Mouse (Mus musculus) T-helper 1 cell (primary cell): Measurements from ENCODE around the gene Gclm.
"Not testable (repeated sequence)": the region's sequence is repeated elsewhere in the genome, so short reads cannot be mapped to it uniquely, and the experiment has no call there.

Experiments used
- in situ Hi-C: fragments of 300-600 bp; cut with MboI, MseI; formaldehyde crosslinking; loops from one replicate; pipeline ENCODE4 v1.15.1; 2025; ENCODE audit warnings: high pct_unique_total_duplicates

Gene Gclm

GRCm38 (mm10) chr3:122245215-122245877, at the start of gene Gclm:
Gene Gclm, plus strand, starts transcription at chr3:122245557.
- in situ Hi-C loops = no loop called here

GRCm38 (mm10) chr3:122196621-122197298, 48.6 kb upstream of the Gclm start:
- in situ Hi-C loops = no loop called here

- in situ Hi-C loops = no loop called here
These were observed 46.8 kb upstream of the Gclm start for GRCm38 (mm10) chr3:122198532-122198931.

GRCm38 (mm10) chr3:122198966-122199381, 46.4 kb upstream of the Gclm start:
- in situ Hi-C loops = no loop called here

- in situ Hi-C loops = no loop called here
These were observed 45.8 kb upstream of the Gclm start for GRCm38 (mm10) chr3:122199600-122199999.

GRCm38 (mm10) chr3:122200017-122200416, 45.3 kb upstream of the Gclm start:
- in situ Hi-C loops = no loop called here

- in situ Hi-C loops = no loop called here
These were observed 44.9 kb upstream of the Gclm start for GRCm38 (mm10) chr3:122200447-122200846.

GRCm38 (mm10) chr3:122202307-122202732, 43.0 kb upstream of the Gclm start:
- in situ Hi-C loops = no loop called here

GRCm38 (mm10) chr3:122203675-122204329, 41.6 kb upstream of the Gclm start:
- in situ Hi-C loops = no loop called here

GRCm38 (mm10) chr3:122205753-122206152, 39.6 kb upstream of the Gclm start:
- in situ Hi-C loops = no loop called here

GRCm38 (mm10) chr3:122206279-122207070, 38.9 kb upstream of the Gclm start:
- in situ Hi-C loops = no loop called here

GRCm38 (mm10) chr3:122207766-122208165, 37.6 kb upstream of the Gclm start:
- in situ Hi-C loops = no loop called here

GRCm38 (mm10) chr3:122208296-122209225, 36.8 kb upstream of the Gclm start:
- in situ Hi-C loops = no loop called here

GRCm38 (mm10) chr3:122209511-122209910, 35.8 kb upstream of the Gclm start:
- in situ Hi-C loops = no loop called here

GRCm38 (mm10) chr3:122210434-122210833, 34.9 kb upstream of the Gclm start:
- in situ Hi-C loops = no loop called here

- in situ Hi-C loops = no loop called here
These were observed 34.5 kb upstream of the Gclm start for GRCm38 (mm10) chr3:122210846-122211245.

- in situ Hi-C loops = no loop called here
These were observed 33.8 kb upstream of the Gclm start for GRCm38 (mm10) chr3:122211446-122212125.

GRCm38 (mm10) chr3:122221240-122222036, 23.9 kb upstream of the Gclm start:
- in situ Hi-C loops = no loop called here

- in situ Hi-C loops = not testable (repeated sequence)
These were observed 18.4 kb upstream of the Gclm start for GRCm38 (mm10) chr3:122226972-122227371.
